Mouse (Mus musculus): ENCODE measurements around the gene Zfp790.

GRCm38 (mm10) chr7:29785888-29786287 is 30.0 kb upstream of the Zfp790 start:
- TF ChIP-seq CTCF (IDR thresholded peaks at IDR 0.05), result no peak
- no peak for TF ChIP-seq EP300 (IDR thresholded peaks at IDR 0.05; ENCODE audit: insufficient read depth, low read depth, low read length)
- no peak for TF ChIP-seq POLR2A (IDR thresholded peaks at IDR 0.05; ENCODE audit: insufficient read depth, low read depth, low read length)
